Mouse (Mus musculus) kidney, postnatal 0 days (tissue): ENCODE results near the gene Gramd2. TPM values are rescaled to one million over a fixed set of nuclear protein-coding genes. Genes with fewer than 3 reads are reported as not detected.

Experiments
- ATAC-seq: fragments of 200-750 bp; cut with Nextera tagmentation; replicated peaks from 2 replicates; pipeline ENCODE4 v1.8.0; 2017; ENCODE audit warnings: low read depth, moderate number of reproducible peaks, moderate TSS enrichment, moderate library complexity; ENCODE audit not compliant: low FRiP score
- DNase-seq: peaks from one replicate; pipeline ENCODE4 v3.0.0-alpha.2; 2016; ENCODE audit warnings: low spot score
- H3K27ac ChIP-seq: fragments of 300-500 bp; sonication (generic); 2 replicates; pipeline ENCODE4 v1.5.1; 2014; ENCODE audit warnings: mild to moderate bottlenecking
- H3K27me3 ChIP-seq: fragments of 300-500 bp; sonication (generic); 2 replicates; pipeline ENCODE4 v1.6.1; 2014; ENCODE audit warnings: low read length, mixed read lengths; ENCODE audit not compliant: insufficient read depth
- H3K36me3 ChIP-seq: fragments of 300-500 bp; sonication (generic); 2 replicates; pipeline ENCODE4 v1.6.1; 2014; ENCODE audit warnings: low read length, mixed read lengths; ENCODE audit not compliant: insufficient read depth
- H3K4me1 ChIP-seq: fragments of 300-500 bp; sonication (generic); replicated peaks from 2 replicates; pipeline ENCODE4 v1.6.1; 2014; ENCODE audit warnings: antibody characterized with exemption, low read length, mixed read lengths; ENCODE audit not compliant: insufficient read depth
- H3K4me2 ChIP-seq: fragments of 300-500 bp; sonication (generic); 2 replicates; pipeline ENCODE4 v1.6.1; 2014; ENCODE audit warnings: mild to moderate bottlenecking, low read length, moderate library complexity, mixed read lengths
- H3K4me3 ChIP-seq: fragments of 300-500 bp; sonication (generic); replicated peaks from 2 replicates; pipeline ENCODE4 v1.5.1; 2014; ENCODE audit warnings: low read depth, low read length
- H3K9ac ChIP-seq: fragments of 300-500 bp; sonication (generic); 2 replicates; pipeline ENCODE4 v1.6.1; 2014; ENCODE audit warnings: low read depth, low read length
- H3K9me3 ChIP-seq: fragments of 300-500 bp; sonication (generic); replicated peaks from 2 replicates; pipeline ENCODE4 v1.6.1; 2016; ENCODE audit warnings: low read length, inconsistent platforms, mixed read lengths
- CTCF ChIP-seq: IDR thresholded peaks from 2 replicates; pipeline ENCODE4 v1.5.1; 2016; ENCODE audit warnings: antibody characterized with exemption, low read depth, mild to moderate bottlenecking, moderate library complexity
- WGBS: fragments of 180-500 bp; shearing (Covaris S2); extraction: QIAGEN DNeasy Blood & Tissue Kit; methylation state at CpG from one replicate; pipeline ENCODE4 v1.1.7; 2014; 5-methylcytosine and 5-hydroxymethylcytosine counted together
- polyA plus RNA-seq: library from polyadenylated mRNA; unstranded; fragments of >200 nt; fragmentation: Nextera tagmentation; extraction: Ambion mirVana; gene quantifications from 2 replicates; pipeline ENCODE4 v1.2.1, GENCODE M21; 2015

Gramd2 gene
- polyA plus RNA-seq, 1 experiment from 2014 or later, result 1.4 TPM

DNA sequence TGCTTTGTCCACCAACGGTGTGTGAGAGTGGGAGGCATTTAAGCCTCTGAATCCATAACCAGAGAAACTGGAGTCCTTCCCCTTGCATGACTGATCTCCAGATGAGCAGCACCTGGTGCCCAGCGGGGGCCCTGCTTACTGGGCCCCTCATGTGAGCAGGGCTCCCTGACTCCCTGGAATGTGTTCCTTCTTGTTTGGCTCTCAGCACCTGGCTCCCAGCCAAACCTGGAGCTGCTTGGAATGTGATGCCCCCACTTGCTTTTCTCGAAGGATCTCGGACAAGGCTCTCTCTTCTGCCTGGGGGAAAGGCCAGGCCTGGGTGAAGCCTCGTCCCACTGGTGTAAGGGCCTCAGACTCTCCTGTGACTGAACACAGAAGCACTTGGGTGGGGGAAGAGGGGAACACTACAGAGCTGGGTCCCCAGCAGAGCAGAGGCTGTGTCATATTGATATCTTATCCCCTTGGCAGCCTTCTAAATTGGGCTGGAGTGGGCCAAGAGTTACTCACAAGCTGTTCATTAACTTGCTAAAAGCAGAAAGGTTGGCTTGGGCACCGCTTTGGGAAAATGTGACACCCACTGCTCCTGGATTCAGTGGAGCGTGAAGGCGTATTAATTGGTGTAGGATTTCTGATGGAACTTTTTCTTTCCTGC lies 44.0 kb downstream of the Gramd2 start:
- H3K4me3 ChIP-seq, result no peak overlapping the region
- no peaks in the 10 kb centered on the region for H3K27me3 ChIP-seq
- H3K4me1 ChIP-seq, result 0 out of 2 replicates have a peak, but pooled peaks cover 6% of the 10 kb centered on the region
- WGBS, result 33% methylated on average over 8 of the region's 8 CpGs
- no peak for TF ChIP-seq CTCF
- H3K36me3 ChIP-seq, result no peaks in the 10 kb centered on the region
- H3K9ac ChIP-seq, result peak overlapping the region; percentile 31; the same call in 1 of the 2 replicates
- peak overlapping the region; percentile 53 for H3K4me2 ChIP-seq
- H3K27ac ChIP-seq, result peak overlapping the region; percentile 93
- no peaks in the 10 kb centered on the region for H3K9me3 ChIP-seq
- DNase-seq, result peak; percentile 71
- ATAC-seq, result peak; percentile 89

GRCm38 (mm10) chr9:59725515-59725914 lies 45.6 kb downstream of the Gramd2 start:
- no peak overlapping the region for H3K4me3 ChIP-seq
- WGBS, result 69% methylated on average over 10 of the region's 10 CpGs
- H3K27me3 ChIP-seq, result no peaks in the 10 kb centered on the region
- H3K36me3 ChIP-seq, result no peaks in the 10 kb centered on the region
- 0 out of 2 replicates have a peak, but pooled peaks cover 6% of the 10 kb centered on the region for H3K4me1 ChIP-seq
- no peak for TF ChIP-seq CTCF
- H3K9me3 ChIP-seq, result no peaks in the 10 kb centered on the region
- DNase-seq (no peak), ATAC-seq (no peak)
- peak overlapping the region; percentile 93 for H3K27ac ChIP-seq
- H3K9ac ChIP-seq, result no peak overlapping the region
- H3K4me2 ChIP-seq, result no peak overlapping the region

DNA sequence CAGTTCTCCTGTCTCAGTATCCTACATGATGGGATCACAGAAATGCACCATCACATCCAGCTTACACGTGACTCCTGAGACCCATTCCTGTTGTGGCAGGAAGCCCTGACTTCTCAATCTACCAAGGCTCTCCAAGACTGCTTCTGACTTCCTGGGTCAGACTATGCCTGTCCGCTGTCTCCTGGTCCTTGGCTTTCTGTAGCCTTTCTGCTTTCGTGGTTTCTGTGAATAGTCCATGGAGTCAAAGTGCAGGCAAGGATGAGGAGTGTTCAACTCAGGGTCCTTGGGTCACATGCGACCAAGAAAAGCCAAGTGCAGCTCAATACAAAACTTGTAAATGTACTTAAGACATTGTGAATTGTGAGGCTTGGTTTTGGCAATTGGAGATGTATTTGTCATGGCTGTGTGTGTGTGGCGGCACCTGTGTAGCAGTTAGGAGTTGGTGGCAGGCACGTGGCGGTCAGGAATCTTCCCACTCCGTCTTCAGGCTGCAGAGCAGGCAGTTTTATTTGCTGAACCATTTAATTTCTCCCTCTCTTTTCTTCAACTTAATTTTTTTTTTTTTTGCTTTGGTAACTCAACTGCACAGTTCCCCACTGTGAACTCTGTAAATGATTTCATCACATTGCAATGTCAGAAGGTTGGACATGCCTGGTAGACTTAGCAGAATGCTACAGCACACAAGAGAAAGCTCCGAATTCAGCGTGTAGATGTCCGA lies 47.8 kb downstream of the Gramd2 start:
- ATAC-seq (peak; percentile 64; the same call in 1 of the 2 replicates), DNase-seq (peak; percentile 46)
- 64% methylated on average over 11 of the region's 11 CpGs for WGBS
- Histone ChIP-seq H3K27me3 (no peaks in the 10 kb centered on the region), H3K4me3 (no peak overlapping the region), H3K4me2 (no peak overlapping the region), H3K36me3 (no peaks in the 10 kb centered on the region), H3K9me3 (no peaks in the 10 kb centered on the region), H3K9ac (no peak overlapping the region), H3K27ac (peak overlapping the region; percentile 84), H3K4me1 (0 out of 2 replicates have a peak, but pooled peaks cover 6% of the 10 kb centered on the region)
- no peak for TF ChIP-seq CTCF

DNA sequence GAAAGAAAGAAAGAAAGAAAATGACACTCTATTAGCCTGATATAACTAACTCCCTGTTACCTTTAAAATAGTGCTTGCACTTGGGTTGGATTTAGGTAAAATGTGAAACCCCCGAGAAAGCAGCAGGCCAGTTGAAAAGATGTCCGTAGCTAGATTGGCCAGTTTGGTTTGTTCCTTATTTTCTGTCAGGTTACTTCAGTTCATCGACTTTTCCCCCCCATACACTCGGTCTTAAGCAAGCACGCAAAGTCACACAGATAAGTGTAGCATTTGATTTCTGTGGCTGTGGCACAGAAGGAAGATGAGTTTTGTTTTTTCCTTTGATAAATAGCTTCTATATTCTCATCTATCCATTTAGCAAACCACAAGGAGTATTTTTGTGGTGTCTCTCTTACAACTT lies 51.2 kb downstream of the Gramd2 start:
- 91% methylated on average over 5 of the region's 5 CpGs for WGBS
- H3K4me1 ChIP-seq, result no peaks in the 10 kb centered on the region
- TF ChIP-seq CTCF, result no peak
- DNase-seq, result no peak
- no peak overlapping the region for H3K4me2 ChIP-seq
- no peak overlapping the region for H3K27ac ChIP-seq
- H3K27me3 ChIP-seq, result no peaks in the 10 kb centered on the region
- no peaks in the 10 kb centered on the region for H3K36me3 ChIP-seq
- no peak overlapping the region for H3K4me3 ChIP-seq
- ATAC-seq, result no peak
- H3K9ac ChIP-seq, result no peak overlapping the region
- no peaks in the 10 kb centered on the region for H3K9me3 ChIP-seq

- no peak overlapping the region for H3K4me2 ChIP-seq
- H3K36me3 ChIP-seq, result no peaks in the 10 kb centered on the region
- H3K4me3 ChIP-seq, result no peak overlapping the region
- DNase-seq (no peak), ATAC-seq (no peak)
- 67% methylated on average over 6 of the region's 6 CpGs for whole genome bisulfite sequencing
- H3K4me1 ChIP-seq, result no peaks in the 10 kb centered on the region
- TF ChIP-seq CTCF, result no peak
- H3K27me3 ChIP-seq, result no peaks in the 10 kb centered on the region
- H3K9me3 ChIP-seq, result no peaks in the 10 kb centered on the region
- H3K9ac ChIP-seq, result no peak overlapping the region
- H3K27ac ChIP-seq, result no peak overlapping the region
Measured at GRCm38 (mm10) chr9:59733075-59733474, 53.1 kb downstream of the Gramd2 start.

DNA sequence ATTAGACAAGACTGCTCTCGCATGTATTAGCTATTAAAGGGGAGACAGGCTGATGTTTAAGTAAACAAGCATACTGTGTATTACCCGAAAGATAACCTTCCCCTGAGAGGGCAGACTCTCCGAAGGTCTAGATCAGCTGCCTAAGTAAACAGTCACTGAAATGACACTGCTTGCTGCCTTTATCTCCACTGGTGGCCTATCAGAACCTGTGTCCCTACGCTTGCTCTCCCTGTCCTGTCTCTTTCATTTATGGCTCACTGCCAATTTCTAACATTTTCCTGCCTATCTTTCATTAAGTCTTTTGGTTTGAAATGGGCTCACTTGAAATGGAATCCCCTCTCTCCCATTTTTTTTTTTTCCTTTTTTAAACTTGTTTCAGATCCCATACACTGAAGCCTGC lies 55.5 kb downstream of the Gramd2 start:
- H3K4me3 ChIP-seq, result no peak overlapping the region
- no peak overlapping the region for H3K9ac ChIP-seq
- H3K9me3 ChIP-seq, result no peaks in the 10 kb centered on the region
- no peaks in the 10 kb centered on the region for H3K4me1 ChIP-seq
- no peak for TF ChIP-seq CTCF
- H3K4me2 ChIP-seq, result no peak overlapping the region
- no peaks in the 10 kb centered on the region for H3K36me3 ChIP-seq
- DNase-seq (no peak), ATAC-seq (no peak)
- WGBS, result 46% methylated on average over 4 of the region's 4 CpGs
- no peak overlapping the region for H3K27ac ChIP-seq
- no peaks in the 10 kb centered on the region for H3K27me3 ChIP-seq
